Comparison of ENCODE assay signal across 9 mouse cellular contexts in the genomic region with DNA sequence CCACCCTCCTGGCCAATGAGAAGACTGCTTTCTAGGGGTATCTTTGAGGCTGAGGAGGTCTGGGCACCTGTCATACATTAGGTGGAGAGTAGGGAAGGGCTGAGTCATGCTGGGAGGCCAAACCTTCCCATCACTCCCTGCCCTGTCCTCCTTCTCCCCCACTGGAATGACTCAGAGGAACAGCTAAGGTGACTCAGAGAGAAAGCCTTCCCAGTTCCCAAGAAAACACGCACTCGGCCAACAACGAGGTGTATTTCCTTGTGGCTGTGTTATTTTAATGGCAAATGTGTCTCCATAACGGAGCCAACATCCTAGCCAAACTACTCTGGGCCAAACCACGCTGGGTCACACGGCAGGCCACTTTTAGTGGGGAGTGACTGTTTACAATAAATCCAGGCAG.
DNase-seq lines count a peak whose midpoint lies in the region.
"Had no signal": no experiment of that assay in that cellular context is flagged by ENCODE, and none has a peak within 500 bp of the region (broad histone marks: within the 10 kb centered on the region; RNA-seq: fewer than 3 reads in every experiment).

No protein-coding gene starts in this region.

- DNase-seq in adrenal gland, adult (ENCODE audit: inconsistent age in 2 of 2, low spot score in 1 of 2): peak; percentile 56 to 78
- no peak for DNase-seq in adrenal gland, postnatal 4 days (ENCODE audit: low spot score in 2 of 2)
- peak; percentile 58 for DNase-seq in lung, postnatal 25 days (ENCODE audit: low spot score)
- no peak for DNase-seq in lung, postnatal 14 days
- peak; percentile 77 for DNase-seq in brain, adult 2 months (ENCODE audit: low read depth, low spot score)
- DNase-seq in heart, postnatal 4 days: peak; percentile 12
- no peak for DNase-seq in left cerebral cortex, postnatal 10 days (ENCODE audit: extremely low spot score in 1 of 2, low spot score in 2 of 2)
- no peak for DNase-seq in kidney, adult 11 months
- DNase-seq: layer of hippocampus, adult 9-11 months had no signal

- intact Hi-C loops in left cerebral cortex, postnatal 10 days (cut with DNase I): no loop called here

Comparison
In these comparisons a context has a peak if more than half of its experiments do, and no peak if none do; other contexts are left out.
1. DNase-seq: peak in adrenal gland, adult (2 of 2), lung, postnatal 25 days (single experiment), brain, adult 2 months (single experiment) and heart, postnatal 4 days (single experiment); none in adrenal gland, postnatal 4 days (0 of 2), lung, postnatal 14 days (single experiment), left cerebral cortex, postnatal 10 days (0 of 2) and kidney, adult 11 months (single experiment).